Mouse (Mus musculus) thymus, adult 2 months (tissue): ENCODE measurements around the gene Mybpc2.

Source experiments
- CTCF ChIP-seq: fragments of 200-500 bp; IDR thresholded peaks from 2 replicates; pipeline ENCODE4 v1.5.1; 2012; ENCODE audit warnings: mild to moderate bottlenecking, control low read depth, low read length, moderate library complexity, borderline replicate concordance; ENCODE audit not compliant: control insufficient read depth, poor library complexity, insufficient read depth; ENCODE audit errors: extremely low read depth
- POLR2A ChIP-seq: fragments of 200-500 bp; IDR thresholded peaks from 2 replicates; pipeline ENCODE4 v1.6.1; 2012; ENCODE audit warnings: mild to moderate bottlenecking, low read length, control low read depth, moderate library complexity; ENCODE audit not compliant: control insufficient read depth, poor library complexity, insufficient read depth; ENCODE audit errors: extremely low read depth

DNA sequence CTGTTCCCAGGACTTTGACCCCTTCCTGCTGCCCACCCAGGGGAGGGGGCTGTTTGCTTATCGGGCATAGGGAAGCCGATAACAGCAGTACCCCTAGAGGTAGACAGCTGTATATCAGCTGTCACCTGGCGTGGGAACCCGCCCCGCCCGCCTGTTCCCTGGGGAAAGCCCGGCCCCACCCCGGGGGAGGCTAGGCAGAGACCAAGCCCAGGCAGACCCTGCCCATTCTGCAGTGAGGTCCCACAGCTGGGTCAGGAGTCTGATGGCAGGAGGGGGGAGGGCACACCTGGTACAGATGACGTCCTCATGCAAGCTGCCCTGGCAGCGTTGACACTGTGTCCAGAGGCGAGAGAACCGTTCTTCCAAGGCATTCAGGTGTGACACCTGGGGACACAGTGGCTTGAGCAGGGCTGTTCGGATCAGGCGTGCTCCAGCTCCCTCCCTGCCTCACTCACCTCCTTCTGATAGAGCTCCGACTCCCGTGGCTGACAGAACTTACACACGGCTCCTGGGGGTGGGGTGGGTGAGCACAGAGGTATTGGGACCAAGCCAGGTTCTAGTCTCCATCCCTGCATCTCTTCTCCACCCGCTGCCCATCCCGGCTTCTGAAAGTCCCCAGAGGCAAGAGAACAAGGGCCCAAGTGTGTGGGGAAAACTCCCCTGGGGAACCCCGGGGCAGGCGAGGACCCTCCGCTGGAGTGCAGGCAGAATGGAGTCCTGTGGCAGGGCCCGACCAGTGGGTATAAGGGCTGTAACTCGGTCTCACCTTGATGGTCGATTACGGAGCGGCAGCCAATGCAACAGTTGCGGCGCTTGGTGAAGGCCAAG is 8.7 kb upstream of the Mybpc2 start:
- TF ChIP-seq CTCF: no peak
- TF ChIP-seq POLR2A: no peak
